Mouse (Mus musculus): ENCODE results near the gene Ppm1m. TPM values are rescaled to one million over a fixed set of nuclear protein-coding genes. Genes with fewer than 3 reads are reported as not detected.

Gene Ppm1m
- polyA plus RNA-seq, 1 experiment from 2014 or later: 33.4 TPM

- Histone ChIP-seq H3K27me3 (replicated peaks; ENCODE audit: insufficient read depth, low read length) (no peaks in the 10 kb centered on the region), H3K9ac (replicated peaks; ENCODE audit: low read depth) (no peak overlapping the region), H3K27ac (ENCODE audit: low read length) (no peak overlapping the region), H3K4me3 (ENCODE audit: low read depth, low read length) (no peak overlapping the region), H3K9me3 (ENCODE audit: low read length) (no peaks in the 10 kb centered on the region), H3K36me3 (ENCODE audit: insufficient read depth, low read length) (peaks cover 31% of the 10 kb centered on the region; the same call in 1 of the 2 replicates), H3K4me2 (replicated peaks; ENCODE audit: low read depth, low read length) (no peak overlapping the region), H3K4me1 (ENCODE audit: insufficient read depth, low read depth, low read length) (peaks cover 6% of the 10 kb centered on the region; the same call in 1 of the 2 replicates)
- DNase-seq (ENCODE audit: low spot score) (peak; percentile 47), ATAC-seq (no peak)
- TF ChIP-seq CTCF (IDR thresholded peaks at IDR 0.05): peak; percentile 52
- no peak for TF ChIP-seq EP300 (IDR thresholded peaks at IDR 0.05)
- WGBS: 34% methylated on average over 3 of the region's 3 CpGs
Observed at GRCm38 (mm10) chr9:106230734-106231106, 31.2 kb upstream of the Ppm1m start.

GRCm38 (mm10) chr9:106230051-106230733, 30.6 kb upstream of the Ppm1m start:
- no peak overlapping the region for H3K27ac ChIP-seq (ENCODE audit: low read length)
- H3K4me3 ChIP-seq (ENCODE audit: low read depth, low read length): no peak overlapping the region
- H3K4me2 ChIP-seq (replicated peaks; ENCODE audit: low read depth, low read length): no peak overlapping the region
- no peaks in the 10 kb centered on the region for H3K9me3 ChIP-seq (ENCODE audit: low read length)
- DNase-seq (ENCODE audit: low spot score) (peak; percentile 29), ATAC-seq (no peak)
- peaks cover 26% of the 10 kb centered on the region; the same call in 1 of the 2 replicates for H3K36me3 ChIP-seq (ENCODE audit: insufficient read depth, low read length)
- no peaks in the 10 kb centered on the region for H3K27me3 ChIP-seq (replicated peaks; ENCODE audit: insufficient read depth, low read length)
- H3K4me1 ChIP-seq (ENCODE audit: insufficient read depth, low read depth, low read length): peaks cover 6% of the 10 kb centered on the region; the same call in 1 of the 2 replicates
- no peak for TF ChIP-seq CTCF (IDR thresholded peaks at IDR 0.05)
- no peak for TF ChIP-seq EP300 (IDR thresholded peaks at IDR 0.05)
- 69% methylated on average over 9 of the region's 9 CpGs for WGBS
- no peak overlapping the region for H3K9ac ChIP-seq (replicated peaks; ENCODE audit: low read depth)

DNA sequence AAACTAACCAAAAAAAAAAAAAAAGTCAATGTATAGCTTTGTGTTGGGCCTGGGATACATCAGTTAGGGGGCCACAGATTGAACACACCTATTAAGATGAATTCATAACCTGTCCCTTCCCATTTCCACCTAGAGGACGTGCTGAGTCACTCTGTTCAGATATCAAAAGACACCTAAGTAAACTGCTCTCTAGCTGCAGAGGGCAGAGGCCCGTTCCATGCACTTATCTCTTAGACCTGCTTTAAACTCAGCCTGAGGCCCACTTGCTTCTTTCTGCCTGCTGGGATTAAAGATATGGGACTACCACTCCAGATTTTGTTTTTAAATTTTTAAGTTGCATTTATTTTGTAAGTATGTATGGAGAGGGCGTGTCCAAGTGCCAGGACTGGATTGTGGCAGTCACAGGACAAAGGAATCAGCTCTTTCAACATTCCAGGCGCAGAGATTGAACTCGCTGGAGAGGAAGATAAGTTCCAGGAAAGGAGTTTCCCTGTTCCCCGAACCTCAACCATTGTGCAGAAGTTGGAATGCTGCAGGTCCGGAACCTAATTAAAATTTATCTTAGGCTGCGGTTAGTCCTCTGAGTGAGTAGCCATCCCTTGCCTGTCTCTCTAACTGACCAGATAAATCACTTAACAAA, 28.4 kb upstream of the Ppm1m start:
- H3K27me3 ChIP-seq (replicated peaks; ENCODE audit: insufficient read depth, low read length): no peaks in the 10 kb centered on the region
- peak; percentile 27 for ATAC-seq
- TF ChIP-seq CTCF (IDR thresholded peaks at IDR 0.05) (no peak), EP300 (IDR thresholded peaks at IDR 0.05) (peak; percentile 65; the same call in 1 of the 2 replicates)
- H3K4me1 ChIP-seq (ENCODE audit: insufficient read depth, low read depth, low read length): peaks cover 6% of the 10 kb centered on the region; the same call in 1 of the 2 replicates
- no peak overlapping the region for H3K4me3 ChIP-seq (ENCODE audit: low read depth, low read length)
- WGBS: 38% methylated on average over 8 of the region's 8 CpGs
- peaks cover 3% of the 10 kb centered on the region; the same call in 1 of the 2 replicates for H3K36me3 ChIP-seq (ENCODE audit: insufficient read depth, low read length)
- H3K4me2 ChIP-seq (replicated peaks; ENCODE audit: low read depth, low read length): no peak overlapping the region
- peak; percentile 69 for DNase-seq (ENCODE audit: low spot score)
- no peak overlapping the region for H3K27ac ChIP-seq (ENCODE audit: low read length)
- H3K9ac ChIP-seq (replicated peaks; ENCODE audit: low read depth): no peak overlapping the region
- no peaks in the 10 kb centered on the region for H3K9me3 ChIP-seq (ENCODE audit: low read length)

DNA sequence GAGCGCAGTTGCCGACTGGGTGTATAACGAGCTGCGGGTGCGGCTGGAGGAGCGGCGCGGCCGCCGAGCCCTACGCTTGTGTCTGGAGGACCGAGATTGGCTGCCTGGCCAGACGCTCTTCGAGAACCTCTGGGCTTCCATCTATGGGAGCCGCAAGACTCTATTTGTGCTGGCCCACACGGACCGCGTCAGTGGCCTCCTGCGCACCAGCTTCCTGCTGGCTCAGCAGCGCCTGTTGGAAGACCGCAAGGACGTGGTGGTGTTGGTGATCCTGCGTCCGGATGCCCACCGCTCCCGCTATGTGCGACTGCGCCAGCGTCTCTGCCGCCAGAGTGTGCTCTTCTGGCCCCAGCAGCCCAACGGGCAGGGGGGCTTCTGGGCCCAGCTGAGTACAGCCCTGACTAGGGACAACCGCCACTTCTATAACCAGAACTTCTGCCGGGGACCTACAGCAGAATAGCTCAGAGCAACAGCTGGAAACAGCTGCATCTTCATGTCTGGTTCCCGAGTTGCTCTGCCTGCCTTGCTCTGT, 26.7 kb upstream of the Ppm1m start:
- DNase-seq (ENCODE audit: low spot score): peak; percentile 85
- Histone ChIP-seq H3K36me3 (ENCODE audit: insufficient read depth, low read length) (no peaks in the 10 kb centered on the region), H3K9me3 (ENCODE audit: low read length) (no peaks in the 10 kb centered on the region), H3K27me3 (replicated peaks; ENCODE audit: insufficient read depth, low read length) (no peaks in the 10 kb centered on the region), H3K9ac (replicated peaks; ENCODE audit: low read depth) (0 out of 2 replicates have a peak overlapping the region, but pooled peaks have one; percentile 2), H3K4me1 (ENCODE audit: insufficient read depth, low read depth, low read length) (peaks cover 6% of the 10 kb centered on the region; the same call in 1 of the 2 replicates), H3K27ac (ENCODE audit: low read length) (no peak overlapping the region), H3K4me2 (replicated peaks; ENCODE audit: low read depth, low read length) (peak overlapping the region; percentile 61), H3K4me3 (ENCODE audit: low read depth, low read length) (peak overlapping the region; percentile 20)
- TF ChIP-seq CTCF (IDR thresholded peaks at IDR 0.05) (peak; percentile 69), EP300 (IDR thresholded peaks at IDR 0.05) (no peak)
- 3% methylated on average over 33 of the region's 34 CpGs for WGBS
- ATAC-seq: peak; percentile 71

DNA sequence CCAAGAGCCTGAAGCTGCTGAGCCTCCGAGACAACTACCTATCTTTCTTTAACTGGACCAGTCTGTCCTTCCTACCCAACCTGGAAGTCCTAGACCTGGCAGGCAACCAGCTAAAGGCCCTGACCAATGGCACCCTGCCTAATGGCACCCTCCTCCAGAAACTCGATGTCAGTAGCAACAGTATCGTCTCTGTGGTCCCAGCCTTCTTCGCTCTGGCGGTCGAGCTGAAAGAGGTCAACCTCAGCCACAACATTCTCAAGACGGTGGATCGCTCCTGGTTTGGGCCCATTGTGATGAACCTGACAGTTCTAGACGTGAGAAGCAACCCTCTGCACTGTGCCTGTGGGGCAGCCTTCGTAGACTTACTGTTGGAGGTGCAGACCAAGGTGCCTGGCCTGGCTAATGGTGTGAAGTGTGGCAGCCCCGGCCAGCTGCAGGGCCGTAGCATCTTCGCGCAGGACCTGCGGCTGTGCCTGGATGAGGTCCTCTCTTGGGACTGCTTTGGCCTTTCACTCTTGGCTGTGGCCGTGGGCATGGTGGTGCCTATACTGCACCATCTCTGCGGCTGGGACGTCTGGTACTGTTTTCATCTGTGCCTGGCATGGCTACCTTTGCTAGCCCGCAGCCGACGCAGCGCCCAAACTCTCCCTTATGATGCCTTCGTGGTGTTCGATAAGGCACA, 26.1 kb upstream of the Ppm1m start:
- H3K9me3 ChIP-seq (ENCODE audit: low read length): no peaks in the 10 kb centered on the region
- no peaks in the 10 kb centered on the region for H3K36me3 ChIP-seq (ENCODE audit: insufficient read depth, low read length)
- 53% methylated on average over 24 of the region's 24 CpGs for WGBS
- H3K4me2 ChIP-seq (replicated peaks; ENCODE audit: low read depth, low read length): peak overlapping the region; percentile 61
- H3K9ac ChIP-seq (replicated peaks; ENCODE audit: low read depth): no peak overlapping the region
- H3K27me3 ChIP-seq (replicated peaks; ENCODE audit: insufficient read depth, low read length): no peaks in the 10 kb centered on the region
- DNase-seq (ENCODE audit: low spot score) (no peak), ATAC-seq (no peak; the same call in 1 of the 2 replicates)
- H3K4me3 ChIP-seq (ENCODE audit: low read depth, low read length): peak overlapping the region; percentile 20
- H3K4me1 ChIP-seq (ENCODE audit: insufficient read depth, low read depth, low read length): peaks cover 6% of the 10 kb centered on the region; the same call in 1 of the 2 replicates
- no peak for TF ChIP-seq CTCF (IDR thresholded peaks at IDR 0.05)
- no peak for TF ChIP-seq EP300 (IDR thresholded peaks at IDR 0.05)
- H3K27ac ChIP-seq (ENCODE audit: low read length): no peak overlapping the region

GRCm38 (mm10) chr9:106222994-106223393, 23.4 kb upstream of the Ppm1m start:
- Histone ChIP-seq H3K36me3 (ENCODE audit: insufficient read depth, low read length) (no peaks in the 10 kb centered on the region), H3K27me3 (replicated peaks; ENCODE audit: insufficient read depth, low read length) (no peaks in the 10 kb centered on the region), H3K9ac (replicated peaks; ENCODE audit: low read depth) (no peak overlapping the region), H3K9me3 (ENCODE audit: low read length) (no peaks in the 10 kb centered on the region), H3K4me1 (ENCODE audit: insufficient read depth, low read depth, low read length) (peaks cover 6% of the 10 kb centered on the region; the same call in 1 of the 2 replicates), H3K27ac (ENCODE audit: low read length) (no peak overlapping the region), H3K4me2 (replicated peaks; ENCODE audit: low read depth, low read length) (no peak overlapping the region), H3K4me3 (ENCODE audit: low read depth, low read length) (no peak overlapping the region)
- TF ChIP-seq EP300 (IDR thresholded peaks at IDR 0.05): no peak
- TF ChIP-seq CTCF (IDR thresholded peaks at IDR 0.05): no peak
- DNase-seq (ENCODE audit: low spot score): no peak
- no peak for ATAC-seq
- WGBS: 83% methylated on average over 4 of the region's 4 CpGs
